Mouse (Mus musculus): ENCODE measurements around the gene Gfer.
A peak's percentile ranks its signal among the peaks of the same experiment; 100 is the strongest.
"Not testable (repeated sequence)": the region's sequence is repeated elsewhere in the genome, so short reads cannot be mapped to it uniquely, and the experiment has no call there.

Gene Gfer

DNA sequence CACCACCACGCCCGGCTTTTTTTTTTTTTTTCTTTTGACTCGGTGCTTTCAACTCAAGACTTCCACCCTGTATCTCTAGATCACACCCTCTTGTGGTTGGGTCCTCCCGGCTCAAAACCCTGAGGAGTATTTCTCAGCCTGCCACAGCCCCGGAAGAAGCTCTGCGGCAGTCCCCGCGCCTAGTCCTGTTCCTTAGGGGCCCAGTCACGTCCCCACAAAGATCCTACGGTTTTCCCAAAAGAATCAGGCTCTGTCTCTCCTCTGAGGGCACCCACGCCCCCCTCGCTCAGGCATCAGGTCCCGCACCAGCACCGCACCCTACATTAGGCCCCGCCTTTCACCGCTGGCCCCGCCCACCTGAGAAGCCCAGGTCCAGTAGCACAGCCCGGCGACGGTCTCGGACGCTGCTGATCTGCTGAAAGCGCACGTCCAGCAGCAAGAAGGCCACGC lies 8.8 kb downstream of the Gfer start:
- no peak for DNase-seq (ENCODE audit: low spot score)

GRCm38 (mm10) chr17:24686514-24686913 lies 9.4 kb downstream of the Gfer start:
- no peak for DNase-seq (ENCODE audit: low spot score)

- DNase-seq (ENCODE audit: low spot score), result no peak
These were observed 18.4 kb downstream of the Gfer start for GRCm38 (mm10) chr17:24677500-24678080.

DNA sequence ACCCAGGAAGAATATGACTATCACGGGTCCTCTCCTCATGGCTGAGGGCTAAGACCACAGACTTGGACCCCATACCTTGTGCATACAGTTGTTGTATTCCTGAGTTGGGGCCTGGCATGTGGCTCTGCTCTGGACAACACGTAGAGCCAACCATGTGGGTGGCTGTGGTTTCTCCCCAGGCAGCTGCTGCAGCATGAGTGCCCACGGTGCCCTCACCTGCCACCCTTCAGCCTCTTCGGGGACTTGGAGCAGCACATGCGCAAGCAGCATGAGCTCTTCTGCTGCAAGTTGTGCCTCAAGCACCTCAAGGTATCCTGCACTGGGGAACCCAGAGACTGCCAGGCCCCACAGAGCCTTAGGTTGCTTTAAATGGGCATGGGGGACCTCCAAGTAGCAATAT lies 19.1 kb downstream of the Gfer start:
- no peak for DNase-seq (ENCODE audit: low spot score)

- DNase-seq (ENCODE audit: low spot score), result peak; percentile 80
These were observed 19.8 kb downstream of the Gfer start for GRCm38 (mm10) chr17:24676187-24676586.

GRCm38 (mm10) chr17:24674277-24674676 lies 21.7 kb downstream of the Gfer start:
- DNase-seq (ENCODE audit: low spot score), result no peak

DNA sequence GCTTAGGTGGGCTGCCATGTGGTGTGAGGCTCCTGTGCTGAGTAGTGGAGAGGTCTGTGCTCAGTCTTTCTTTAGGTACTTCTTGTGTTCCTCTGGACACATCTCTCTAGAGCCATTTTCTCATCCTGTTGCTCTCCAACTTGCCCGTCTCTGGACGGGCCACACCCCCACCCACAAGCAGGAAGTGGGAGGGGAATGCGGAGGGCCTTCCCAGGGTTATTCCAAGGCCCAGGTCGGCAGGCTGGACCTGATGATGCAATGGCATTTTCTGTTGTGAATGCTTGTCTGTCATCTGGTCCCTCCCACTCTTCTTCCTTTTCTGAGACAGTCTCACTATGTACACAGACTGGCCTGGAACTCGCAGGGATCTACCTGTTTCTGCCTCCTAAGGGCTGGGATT lies 23.8 kb downstream of the Gfer start:
- DNase-seq (ENCODE audit: low spot score), result peak; percentile 70

DNA sequence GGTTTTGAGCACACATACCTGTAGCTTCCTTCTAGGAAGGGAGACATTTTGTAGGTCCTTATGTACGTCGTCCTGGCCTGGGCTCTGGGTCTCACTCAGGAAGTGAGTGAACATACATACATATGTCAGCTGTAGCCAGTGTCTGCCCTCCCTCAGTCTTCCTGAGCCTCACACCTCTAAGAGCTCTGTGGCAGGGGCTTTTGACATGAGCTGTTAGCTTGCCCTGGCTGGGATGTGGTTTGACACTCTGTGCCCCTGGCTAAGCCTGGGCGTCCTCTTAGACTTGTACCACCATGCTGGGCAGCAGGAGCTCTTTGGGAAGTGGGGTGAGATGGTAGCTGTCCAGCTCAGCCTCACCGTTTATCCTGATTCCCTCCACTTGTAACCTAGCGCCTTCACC lies 24.6 kb downstream of the Gfer start:
- no peak for DNase-seq (ENCODE audit: low spot score)

- peak; percentile 68 for DNase-seq (ENCODE audit: low spot score)
These were observed 25.6 kb downstream of the Gfer start for GRCm38 (mm10) chr17:24670246-24670844.

GRCm38 (mm10) chr17:24669545-24670245 lies 26.3 kb downstream of the Gfer start, which contains the start of gene Zfp598:
Zfp598 (plus strand) TSS chr17:24669687.
- peak; percentile 92 for DNase-seq (ENCODE audit: low spot score)

DNA sequence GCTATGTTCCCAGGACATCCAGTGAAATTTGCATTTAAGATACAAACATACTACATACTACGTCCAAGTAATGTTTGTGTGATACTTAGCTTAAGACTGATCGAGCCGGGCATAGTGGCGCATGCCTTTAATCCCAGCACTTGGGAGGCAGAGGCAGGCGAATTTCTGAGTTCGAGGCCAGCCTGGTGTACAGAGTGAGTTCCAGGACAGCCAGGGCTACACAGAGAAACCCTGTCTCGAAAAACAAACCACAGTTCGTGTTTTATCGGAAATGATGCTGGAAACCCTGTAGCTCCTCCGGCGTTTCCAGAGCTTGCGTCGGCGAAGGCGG lies 26.8 kb downstream of the Gfer start:
- not testable (repeated sequence) for DNase-seq (ENCODE audit: low spot score)

DNA sequence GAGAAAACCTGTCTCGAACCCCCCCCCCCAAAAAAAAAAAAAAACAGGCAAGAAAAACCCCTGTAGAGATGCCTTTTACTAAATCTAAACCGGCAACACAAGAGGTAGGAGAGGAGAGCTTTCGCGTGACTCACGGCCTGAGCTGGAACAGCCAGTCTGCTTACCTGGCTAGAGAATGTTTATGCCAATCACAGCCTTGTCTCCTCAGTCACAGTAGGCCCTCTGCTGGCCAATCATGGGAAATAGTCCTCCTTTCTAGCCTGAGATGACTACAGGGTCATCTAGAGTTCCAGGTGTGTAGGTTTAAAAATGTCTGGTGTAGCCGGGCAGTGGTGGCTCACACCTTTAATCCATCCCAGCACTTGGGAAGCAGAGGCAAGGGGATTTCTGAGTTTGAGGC lies 28.5 kb downstream of the Gfer start:
- DNase-seq (ENCODE audit: low spot score), result peak; percentile 76

DNA sequence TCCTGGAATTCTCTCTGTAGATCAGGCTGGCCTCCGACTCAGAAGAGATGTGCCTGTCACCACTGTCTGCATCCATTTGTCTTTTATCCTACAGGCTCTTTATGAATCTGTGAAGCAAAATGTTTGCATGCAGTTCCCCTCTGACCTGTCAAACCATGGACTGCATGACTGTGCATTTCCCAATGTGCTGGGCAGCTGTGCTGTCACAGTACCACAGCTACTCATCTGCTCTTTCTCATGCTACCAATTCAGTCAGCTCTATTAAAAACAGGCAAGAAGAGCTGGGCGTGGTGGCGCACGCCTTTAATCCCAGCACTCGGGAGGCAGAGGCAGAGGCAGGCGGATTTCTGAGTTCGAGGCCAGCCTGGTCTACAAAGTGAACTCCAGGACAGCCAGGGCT lies 28.9 kb downstream of the Gfer start:
- DNase-seq (ENCODE audit: low spot score), result not testable (repeated sequence)

DNA sequence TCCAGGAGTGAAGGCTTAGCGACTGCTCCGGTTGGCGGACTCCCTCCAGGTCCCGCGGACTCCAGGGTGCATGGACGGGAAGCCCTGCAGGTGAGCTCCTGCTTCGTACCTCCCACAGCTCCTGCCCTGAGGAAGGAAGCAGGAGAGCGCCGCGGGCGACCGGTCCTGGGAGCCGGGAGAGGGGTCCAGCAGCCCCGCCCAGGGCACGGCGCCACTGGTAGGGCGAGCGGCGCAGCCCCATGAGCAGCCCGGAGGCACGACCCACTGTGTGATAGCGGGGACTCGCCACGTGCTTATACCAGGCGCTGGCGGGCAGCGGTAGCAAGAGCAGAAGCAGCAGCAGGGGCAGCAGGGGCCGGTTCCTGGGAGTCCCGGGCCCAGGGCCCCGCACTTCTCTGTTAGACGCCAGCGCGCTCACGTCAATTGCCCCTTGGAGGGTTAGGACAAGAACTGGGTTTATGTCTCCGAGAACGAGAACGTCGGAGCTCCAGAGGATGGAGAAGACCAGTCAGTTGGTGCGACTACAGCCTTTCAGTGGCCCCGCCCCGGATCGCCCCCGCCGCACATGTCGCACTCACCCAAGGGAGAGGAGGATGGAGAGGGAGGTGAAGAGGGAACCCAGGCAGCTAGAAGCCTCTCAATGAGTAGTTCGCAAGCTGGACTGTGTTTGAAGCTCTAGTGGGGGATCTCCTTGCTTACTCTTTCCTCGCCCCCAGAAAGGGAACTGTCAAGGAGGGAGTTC lies 37.8 kb downstream of the Gfer start, which contains the start of gene Npw:
Gene Npw, minus strand, starts transcription at position 441 of the 742 bp plus-strand sequence.
- DNase-seq (ENCODE audit: low spot score), result no peak

GRCm38 (mm10) chr17:24654969-24655368 lies 41.0 kb downstream of the Gfer start:
- DNase-seq (ENCODE audit: low spot score), result no peak

DNA sequence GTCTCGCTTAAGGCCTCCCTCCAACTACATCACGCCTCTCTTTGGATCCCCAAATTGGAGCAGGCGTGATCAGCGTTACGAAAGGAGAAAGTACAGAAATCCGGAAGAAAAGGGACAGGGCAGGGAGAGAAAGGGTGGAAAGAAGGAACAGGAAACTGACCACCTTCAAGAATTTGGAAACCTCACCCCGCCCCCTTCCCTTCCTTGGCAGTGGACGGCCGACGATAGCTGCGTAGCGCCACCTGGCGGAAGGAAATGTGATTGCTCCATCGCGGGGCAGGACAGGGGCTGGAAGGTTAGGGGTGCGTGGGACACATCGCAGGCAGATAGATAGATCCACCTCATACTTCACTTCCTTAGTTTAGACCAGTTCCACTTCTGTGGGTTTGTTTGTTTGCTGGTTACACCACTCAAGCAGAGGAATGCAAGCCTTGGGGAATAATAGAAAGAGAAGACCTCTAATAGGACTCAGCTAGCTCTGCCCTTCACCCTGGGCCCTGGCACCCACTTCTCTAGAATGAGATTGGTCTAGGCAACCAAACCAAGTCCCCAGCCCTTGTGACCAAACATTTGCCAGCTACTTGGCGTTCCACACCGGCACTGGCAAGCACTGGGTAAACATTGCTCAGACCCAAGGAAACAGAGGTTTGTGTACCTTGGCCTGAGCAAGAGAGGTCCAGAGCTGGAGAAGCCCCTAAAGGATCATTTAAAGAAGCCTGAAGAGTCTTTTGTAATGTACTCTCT lies 41.8 kb downstream of the Gfer start:
- peak; percentile 51 for DNase-seq (ENCODE audit: low spot score)

- DNase-seq (ENCODE audit: low spot score), result no peak
These were observed 44.1 kb downstream of the Gfer start for GRCm38 (mm10) chr17:24651835-24652234.

DNA sequence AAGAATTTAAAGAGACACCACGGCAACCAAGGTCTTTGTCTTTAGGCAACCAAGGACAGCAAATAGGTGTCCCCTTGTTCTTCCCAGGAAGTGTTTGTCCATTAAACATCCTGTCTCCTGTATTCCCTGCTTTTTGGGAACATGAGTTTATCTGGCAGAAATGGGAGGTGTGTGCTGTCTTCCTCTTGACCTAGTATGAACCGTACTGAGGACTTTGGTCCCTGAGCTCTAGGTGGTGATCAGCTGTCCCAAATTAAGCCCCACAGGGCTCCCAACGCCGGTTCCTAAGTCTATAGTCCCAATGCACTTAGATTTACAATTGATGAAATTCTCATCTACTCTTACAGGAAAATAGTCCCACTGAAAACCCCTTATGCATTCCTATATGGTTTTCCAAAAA lies 45.2 kb downstream of the Gfer start:
- no peak for DNase-seq (ENCODE audit: low spot score)

GRCm38 (mm10) chr17:24650070-24650616 lies 45.8 kb downstream of the Gfer start, which contains the start of gene Slc9a3r2:
Slc9a3r2 (minus strand) TSS chr17:24650327.
- no peak for DNase-seq (ENCODE audit: low spot score)

GRCm38 (mm10) chr17:24649581-24650069 lies 46.3 kb downstream of the Gfer start:
- no peak for DNase-seq (ENCODE audit: low spot score)

DNA sequence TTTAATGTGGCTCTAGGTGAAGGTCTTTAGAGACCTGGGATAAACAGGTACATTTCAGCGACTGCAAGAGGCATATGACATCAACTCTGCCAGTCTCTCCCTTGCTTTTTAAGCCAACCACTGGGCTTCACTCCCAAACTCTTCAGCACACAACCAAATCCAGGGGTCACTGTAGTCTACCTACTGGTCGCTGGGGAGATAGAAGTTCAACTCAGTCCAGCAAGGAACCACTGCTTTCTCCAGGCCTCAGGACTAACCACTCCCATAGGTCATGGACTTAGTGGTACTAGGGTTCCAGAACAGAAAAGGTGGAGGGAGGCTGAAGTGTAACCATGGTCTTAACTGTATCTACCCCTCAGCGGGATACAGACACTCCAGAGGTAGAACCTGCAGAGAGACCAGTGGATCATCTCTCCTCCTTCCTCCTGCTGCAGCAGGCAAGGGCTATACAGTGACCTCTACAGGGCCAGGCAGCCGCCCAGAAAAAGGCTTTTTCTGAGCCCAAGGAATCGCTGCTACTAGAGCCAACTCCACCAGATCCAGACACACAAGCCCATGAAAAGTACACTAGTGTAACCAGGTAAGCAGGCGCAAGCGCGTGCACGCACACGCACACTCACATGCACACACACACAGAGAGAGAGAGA lies 47.1 kb downstream of the Gfer start:
- no peak for DNase-seq (ENCODE audit: low spot score)

Measured in adipocyte (in vitro differentiated cells).